Mouse (Mus musculus) cerebellum, adult 11-12 months (tissue): ENCODE measurements around the gene Tex52.
A peak's percentile ranks its signal among the peaks of the same experiment; 100 is the strongest.

Source experiments
- DNase-seq: peaks from one replicate; pipeline ENCODE4 v3.0.0; 2022

The Tex52 gene

GRCm38 (mm10) chr6:128381254-128381653, 6.0 kb downstream of the Tex52 start:
- no peak for DNase-seq

GRCm38 (mm10) chr6:128383752-128384151, 8.5 kb downstream of the Tex52 start:
- no peak for DNase-seq

GRCm38 (mm10) chr6:128385026-128385425, 9.8 kb downstream of the Tex52 start:
- DNase-seq = no peak

- DNase-seq = no peak
Observed at GRCm38 (mm10) chr6:128389185-128389584, 13.9 kb downstream of the Tex52 start.

GRCm38 (mm10) chr6:128390683-128391082, 15.4 kb downstream of the Tex52 start:
- no peak for DNase-seq

- no peak for DNase-seq
Observed at GRCm38 (mm10) chr6:128397574-128398261, 22.5 kb downstream of the Tex52 start.

GRCm38 (mm10) chr6:128398996-128399395, 23.7 kb downstream of the Tex52 start, which contains the start of gene Nrip2:
Gene Nrip2 (plus strand): TSS chr6:128399296.
- DNase-seq = no peak

GRCm38 (mm10) chr6:128399421-128400185, 24.3 kb downstream of the Tex52 start:
- DNase-seq = peak; percentile 78

GRCm38 (mm10) chr6:128404708-128405107, 29.5 kb downstream of the Tex52 start:
- no peak for DNase-seq

GRCm38 (mm10) chr6:128408544-128409125, 33.4 kb downstream of the Tex52 start:
- no peak for DNase-seq

- DNase-seq = no peak
Observed at GRCm38 (mm10) chr6:128410305-128410704, 35.0 kb downstream of the Tex52 start.

GRCm38 (mm10) chr6:128411115-128411514, 35.9 kb downstream of the Tex52 start:
- DNase-seq = peak; percentile 69

- DNase-seq = no peak
Observed at GRCm38 (mm10) chr6:128416169-128416568, 40.9 kb downstream of the Tex52 start.

- no peak for DNase-seq
Observed at GRCm38 (mm10) chr6:128418076-128418475, 42.8 kb downstream of the Tex52 start.

- DNase-seq = no peak
Observed at GRCm38 (mm10) chr6:128421036-128421435, 45.8 kb downstream of the Tex52 start.

GRCm38 (mm10) chr6:128421480-128421879, 46.2 kb downstream of the Tex52 start:
- DNase-seq = no peak

- peak; percentile 51 for DNase-seq
Observed at GRCm38 (mm10) chr6:128423496-128424268, 48.4 kb downstream of the Tex52 start.

- peak; percentile 97 for DNase-seq
Observed at GRCm38 (mm10) chr6:128424269-128425019, 49.2 kb downstream of the Tex52 start, which contains the start of gene Itfg2. Gene Itfg2 (minus strand): TSS chr6:128424931.

GRCm38 (mm10) chr6:128425046-128425445, 49.8 kb downstream of the Tex52 start:
- peak; percentile 54 for DNase-seq

- no peak for DNase-seq
Observed at GRCm38 (mm10) chr6:128427571-128427970, 52.3 kb downstream of the Tex52 start.

- DNase-seq = no peak
Observed at GRCm38 (mm10) chr6:128429300-128429699, 54.0 kb downstream of the Tex52 start.

- no peak for DNase-seq
Observed at GRCm38 (mm10) chr6:128429826-128430225, 54.6 kb downstream of the Tex52 start.
